Mouse (Mus musculus): ENCODE results near the gene D17Wsu92e. TPM values are rescaled to one million over a fixed set of nuclear protein-coding genes. Genes with fewer than 3 reads are reported as not detected.

D17Wsu92e gene
- total RNA-seq, 1 experiment: 68.4 TPM

- DNase-seq (ENCODE audit: low read depth, low spot score): no peak
- Histone ChIP-seq H3K9ac (ENCODE audit: insufficient read depth, low read depth, low read length, poor library complexity, severe bottlenecking) (peak overlapping the region; percentile 54; the same call in 1 of the 2 replicates), H3K4me1 (ENCODE audit: control insufficient read depth in 2 of 2, insufficient read depth in 2 of 2, low read length in 2 of 2, poor library complexity in 1 of 2) (peaks cover 8 to 10% of the 10 kb centered on the region in 2 experiments; a peak in 3 of 4 replicates), H3K27ac (ENCODE audit: insufficient read depth, low read depth, low read length, poor library complexity, severe bottlenecking) (0 out of 2 replicates have a peak overlapping the region, but pooled peaks have one; percentile 11), H3K9me3 (ENCODE audit: control insufficient read depth, insufficient read depth, low read depth, low read length) (no peaks in the 10 kb centered on the region), H3K36me3 (ENCODE audit: control insufficient read depth, insufficient read depth, low read length, poor library complexity, severe bottlenecking) (no peaks in the 10 kb centered on the region; the same call in 1 of the 2 replicates), H3K4me3 (ENCODE audit: insufficient read depth in 1 of 2, low read depth in 1 of 2, low read length in 2 of 2, poor library complexity in 1 of 2, severe bottlenecking in 1 of 2) (peak overlapping the region in 1 of 2 experiments; percentile 6; a peak in 1 of 4 replicates)
- in situ Hi-C loops (cut with MboI; ENCODE audit: low sequenced_read_pairs in 2 of 2, unreplicated experiment in 2 of 2): no loop called here
- TF ChIP-seq ZC3H11A (IDR thresholded peaks at IDR 0.05; ENCODE audit: borderline replicate concordance, low read depth, low read length): no peak
- no peak for TF ChIP-seq CHD2 (IDR thresholded peaks at IDR 0.05; ENCODE audit: low read depth, low read length)
- TF ChIP-seq ZNF384 (IDR thresholded peaks at IDR 0.05; ENCODE audit: low read depth, low read length): no peak
- TF ChIP-seq HCFC1 (IDR thresholded peaks at IDR 0.05; ENCODE audit: borderline replicate concordance, insufficient read depth, low read length): no peak
- TF ChIP-seq MAFK (IDR thresholded peaks at IDR 0.05; ENCODE audit: insufficient read depth, low read depth, low read length): no peak
Measured at GRCm38 (mm10) chr17:27800710-27801648, 19.5 kb downstream of the D17Wsu92e start.

GRCm38 (mm10) chr17:27799771-27800584 lies 20.5 kb downstream of the D17Wsu92e start:
- peak; percentile 56 for DNase-seq (ENCODE audit: low read depth, low spot score)
- Histone ChIP-seq H3K9ac (ENCODE audit: insufficient read depth, low read depth, low read length, poor library complexity, severe bottlenecking) (peak overlapping the region; percentile 70), H3K27ac (ENCODE audit: insufficient read depth, low read depth, low read length, poor library complexity, severe bottlenecking) (peak overlapping the region; percentile 77), H3K4me1 (ENCODE audit: control insufficient read depth in 2 of 2, insufficient read depth in 2 of 2, low read length in 2 of 2, poor library complexity in 1 of 2) (peaks cover 8 to 11% of the 10 kb centered on the region in 2 experiments; a peak in 3 of 4 replicates), H3K9me3 (ENCODE audit: control insufficient read depth, insufficient read depth, low read depth, low read length) (no peaks in the 10 kb centered on the region), H3K4me3 (ENCODE audit: insufficient read depth in 1 of 2, low read depth in 1 of 2, low read length in 2 of 2, poor library complexity in 1 of 2, severe bottlenecking in 1 of 2) (peak overlapping the region; percentile 4 to 42; a peak in 3 of 4 replicates), H3K36me3 (ENCODE audit: control insufficient read depth, insufficient read depth, low read length, poor library complexity, severe bottlenecking) (no peaks in the 10 kb centered on the region; the same call in 1 of the 2 replicates)
- in situ Hi-C loops (cut with MboI; ENCODE audit: low sequenced_read_pairs in 2 of 2, unreplicated experiment in 2 of 2): no loop called here
- TF ChIP-seq ZNF384 (IDR thresholded peaks at IDR 0.05; ENCODE audit: low read depth, low read length): no peak
- peak; percentile 94 for TF ChIP-seq MAFK (IDR thresholded peaks at IDR 0.05; ENCODE audit: insufficient read depth, low read depth, low read length)

GRCm38 (mm10) chr17:27797341-27797872 lies 23.0 kb downstream of the D17Wsu92e start:
- peaks cover 7% of the 10 kb centered on the region; the same call in 1 of the 2 replicates for H3K36me3 ChIP-seq (ENCODE audit: control insufficient read depth, insufficient read depth, low read length, poor library complexity, severe bottlenecking)
- no peak overlapping the region for H3K27ac ChIP-seq (ENCODE audit: insufficient read depth, low read depth, low read length, poor library complexity, severe bottlenecking)
- H3K4me3 ChIP-seq (ENCODE audit: insufficient read depth in 1 of 2, low read depth in 1 of 2, low read length in 2 of 2, poor library complexity in 1 of 2, severe bottlenecking in 1 of 2): no peak overlapping the region
- no peaks in the 10 kb centered on the region for H3K9me3 ChIP-seq (ENCODE audit: control insufficient read depth, insufficient read depth, low read depth, low read length)
- H3K9ac ChIP-seq (ENCODE audit: insufficient read depth, low read depth, low read length, poor library complexity, severe bottlenecking): no peak overlapping the region
- DNase-seq (ENCODE audit: low read depth, low spot score): no peak
- peaks cover 8 to 9% of the 10 kb centered on the region in 2 experiments; a peak in 3 of 4 replicates for H3K4me1 ChIP-seq (ENCODE audit: control insufficient read depth in 2 of 2, insufficient read depth in 2 of 2, low read length in 2 of 2, poor library complexity in 1 of 2)
- TF ChIP-seq CHD2 (IDR thresholded peaks at IDR 0.05; ENCODE audit: low read depth, low read length) (no peak), HCFC1 (IDR thresholded peaks at IDR 0.05; ENCODE audit: borderline replicate concordance, insufficient read depth, low read length) (no peak), MAFK (IDR thresholded peaks at IDR 0.05; ENCODE audit: insufficient read depth, low read depth, low read length) (no peak), ZC3H11A (IDR thresholded peaks at IDR 0.05; ENCODE audit: borderline replicate concordance, low read depth, low read length) (no peak), ZNF384 (IDR thresholded peaks at IDR 0.05; ENCODE audit: low read depth, low read length) (no peak)
- in situ Hi-C loops (cut with MboI; ENCODE audit: low sequenced_read_pairs in 2 of 2, unreplicated experiment in 2 of 2): no loop called here

- Histone ChIP-seq H3K36me3 (ENCODE audit: control insufficient read depth, insufficient read depth, low read length, poor library complexity, severe bottlenecking) (peaks cover 7% of the 10 kb centered on the region; the same call in 1 of the 2 replicates), H3K4me1 (ENCODE audit: control insufficient read depth in 2 of 2, insufficient read depth in 2 of 2, low read length in 2 of 2, poor library complexity in 1 of 2) (peaks cover 8 to 9% of the 10 kb centered on the region in 2 experiments; a peak in 3 of 4 replicates), H3K9me3 (ENCODE audit: control insufficient read depth, insufficient read depth, low read depth, low read length) (no peaks in the 10 kb centered on the region), H3K4me3 (ENCODE audit: insufficient read depth in 1 of 2, low read depth in 1 of 2, low read length in 2 of 2, poor library complexity in 1 of 2, severe bottlenecking in 1 of 2) (no peak overlapping the region), H3K9ac (ENCODE audit: insufficient read depth, low read depth, low read length, poor library complexity, severe bottlenecking) (no peak overlapping the region), H3K27ac (ENCODE audit: insufficient read depth, low read depth, low read length, poor library complexity, severe bottlenecking) (no peak overlapping the region)
- TF ChIP-seq ZC3H11A (IDR thresholded peaks at IDR 0.05; ENCODE audit: borderline replicate concordance, low read depth, low read length) (no peak), HCFC1 (IDR thresholded peaks at IDR 0.05; ENCODE audit: borderline replicate concordance, insufficient read depth, low read length) (no peak), MAFK (IDR thresholded peaks at IDR 0.05; ENCODE audit: insufficient read depth, low read depth, low read length) (no peak), ZNF384 (IDR thresholded peaks at IDR 0.05; ENCODE audit: low read depth, low read length) (no peak), CHD2 (IDR thresholded peaks at IDR 0.05; ENCODE audit: low read depth, low read length) (no peak)
- no peak for DNase-seq (ENCODE audit: low read depth, low spot score)
- in situ Hi-C loops (cut with MboI; ENCODE audit: low sequenced_read_pairs in 2 of 2, unreplicated experiment in 2 of 2): no loop called here
Measured at GRCm38 (mm10) chr17:27796780-27797179, 23.7 kb downstream of the D17Wsu92e start.

Data from ES-E14 (cell line).